Mouse (Mus musculus) ES-E14 (cell line): ENCODE results near the gene Rap1gap. TPM values are rescaled to one million over a fixed set of nuclear protein-coding genes. Genes with fewer than 3 reads are reported as not detected.

ENCODE experiments used
- DNase-seq: peaks from one replicate; pipeline ENCODE4 v3.0.0-alpha.2; 2013; ENCODE audit warnings: low read depth, low spot score
- H3K27ac ChIP-seq: 2 replicates; pipeline ENCODE4 v1.5.1; 2012; ENCODE audit warnings: low read depth, mild to moderate bottlenecking, low read length, moderate library complexity, mixed read lengths; ENCODE audit not compliant: poor library complexity, insufficient read depth, severe bottlenecking
- H3K36me3 ChIP-seq: 2 replicates; pipeline ENCODE4 v1.6.1; 2012; ENCODE audit warnings: mild to moderate bottlenecking, low read length, moderate library complexity, mixed read lengths; ENCODE audit not compliant: control insufficient read depth, poor library complexity, insufficient read depth, severe bottlenecking
- H3K4me1 ChIP-seq, 2 experiments: fragments of 150-350 bp in 1 of 2; sonication (generic) in 1 of 2; 2 replicates each; pipeline ENCODE4 v1.6.1; 2012; ENCODE audit warnings: low read length in 2 of 2, mild to moderate bottlenecking in 1 of 2, mixed read lengths in 1 of 2; ENCODE audit not compliant: control insufficient read depth in 2 of 2, insufficient read depth in 2 of 2, poor library complexity in 1 of 2
- H3K4me3 ChIP-seq, 2 experiments: fragments of 150-350 bp in 1 of 2; sonication (generic) in 1 of 2; 2 replicates each; pipeline ENCODE4 v1.5.1; 2012; ENCODE audit warnings: low read length in 2 of 2, low read depth in 1 of 2, mild to moderate bottlenecking in 1 of 2, mixed read lengths in 1 of 2; ENCODE audit not compliant: insufficient read depth in 1 of 2, poor library complexity in 1 of 2, severe bottlenecking in 1 of 2
- H3K9ac ChIP-seq: 2 replicates; pipeline ENCODE4 v1.6.1; 2012; ENCODE audit warnings: low read depth, mild to moderate bottlenecking, low read length, mixed read lengths; ENCODE audit not compliant: poor library complexity, insufficient read depth, severe bottlenecking
- H3K9me3 ChIP-seq: fragments of 150-350 bp; sonication (generic); 2 replicates; pipeline ENCODE4 v1.6.1; 2012; ENCODE audit warnings: low read depth, mild to moderate bottlenecking, low read length; ENCODE audit not compliant: control insufficient read depth, insufficient read depth
- CHD2 ChIP-seq: IDR thresholded peaks from 2 replicates; pipeline ENCODE4 v1.6.1; 2014; ENCODE audit warnings: mild to moderate bottlenecking, low read depth, low read length, inconsistent platforms
- HCFC1 ChIP-seq: IDR thresholded peaks from 2 replicates; pipeline ENCODE4 v1.6.1; 2012; ENCODE audit warnings: low read length, inconsistent platforms, borderline replicate concordance; ENCODE audit not compliant: insufficient read depth
- MAFK ChIP-seq: IDR thresholded peaks from 2 replicates; pipeline ENCODE4 v1.6.1; 2014; ENCODE audit warnings: mild to moderate bottlenecking, low read depth, low read length, inconsistent platforms; ENCODE audit not compliant: insufficient read depth
- ZC3H11A ChIP-seq: IDR thresholded peaks from 2 replicates; pipeline ENCODE4 v1.6.1; 2012; ENCODE audit warnings: low read depth, mild to moderate bottlenecking, inconsistent platforms, low read length, borderline replicate concordance
- ZNF384 ChIP-seq: IDR thresholded peaks from 2 replicates; pipeline ENCODE4 v1.6.1; 2012; ENCODE audit warnings: low read depth, low read length, inconsistent platforms
- in situ Hi-C, 2 experiments: fragments of 600-800 bp; cut with MboI; formaldehyde crosslinking; loops; one replicate each; pipeline ENCODE4 v1.15.1; 2025; ENCODE audit warnings: low sequenced_read_pairs in 2 of 2, inconsistent platforms in 1 of 2; ENCODE audit not compliant: unreplicated experiment in 2 of 2
- total RNA-seq: library from RNA; depleted of rRNA; stranded (reverse); fragments of 300-350 nt; gene quantifications from 2 replicates; pipeline ENCODE4 v1.2.3, GENCODE M21; 2012

Rap1gap gene
- total RNA-seq, 1 experiment: 13.4 TPM

- no peak overlapping the region; the same call in 1 of the 2 replicates for H3K27ac ChIP-seq
- H3K4me1 ChIP-seq: peaks cover 0 to 3% of the 10 kb centered on the region in 2 experiments; a peak in 2 of 4 replicates
- H3K36me3 ChIP-seq: peaks cover 44% of the 10 kb centered on the region
- TF ChIP-seq MAFK (no peak), ZNF384 (no peak), HCFC1 (no peak), CHD2 (no peak), ZC3H11A (no peak)
- H3K9me3 ChIP-seq: no peaks in the 10 kb centered on the region
- no peak overlapping the region for H3K9ac ChIP-seq
- in situ Hi-C loops: no loop called here
- H3K4me3 ChIP-seq: no peak overlapping the region
- DNase-seq: no peak
Observed at GRCm38 (mm10) chr4:137641556-137641955, 23.0 kb upstream of the Rap1gap start.

- no peak overlapping the region for H3K27ac ChIP-seq
- in situ Hi-C loops: no loop called here
- H3K36me3 ChIP-seq: peaks cover 48% of the 10 kb centered on the region
- no peak for DNase-seq
- H3K4me3 ChIP-seq: no peak overlapping the region
- no peak overlapping the region for H3K9ac ChIP-seq
- TF ChIP-seq ZNF384 (no peak), CHD2 (no peak), ZC3H11A (no peak), HCFC1 (no peak)
- H3K9me3 ChIP-seq: no peaks in the 10 kb centered on the region
- peaks cover 0 to 4% of the 10 kb centered on the region in 2 experiments; a peak in 2 of 4 replicates for H3K4me1 ChIP-seq
Observed at GRCm38 (mm10) chr4:137642101-137642500, 22.4 kb upstream of the Rap1gap start.

- TF ChIP-seq MAFK (0 out of 2 replicates have a peak, but pooled peaks have one; percentile 43), CHD2 (no peak), ZNF384 (no peak)
- DNase-seq: no peak
- Histone ChIP-seq H3K9me3 (no peaks in the 10 kb centered on the region), H3K4me3 (no peak overlapping the region), H3K9ac (no peak overlapping the region), H3K36me3 (peaks cover 50% of the 10 kb centered on the region), H3K27ac (peak overlapping the region; percentile 29; the same call in 1 of the 2 replicates), H3K4me1 (peaks cover 0 to 4% of the 10 kb centered on the region in 2 experiments; a peak in 2 of 4 replicates)
- in situ Hi-C loops: no loop called here
Observed at GRCm38 (mm10) chr4:137643459-137643858, 21.1 kb upstream of the Rap1gap start.

GRCm38 (mm10) chr4:137646262-137646661 lies 18.3 kb upstream of the Rap1gap start:
- H3K36me3 ChIP-seq: peaks cover 61% of the 10 kb centered on the region
- H3K9me3 ChIP-seq: no peaks in the 10 kb centered on the region
- in situ Hi-C loops: no loop called here
- no peak for DNase-seq
- H3K4me3 ChIP-seq: no peak overlapping the region
- no peak overlapping the region for H3K9ac ChIP-seq
- peak; percentile 90 for TF ChIP-seq MAFK
- TF ChIP-seq HCFC1: no peak
- H3K27ac ChIP-seq: no peak overlapping the region
- H3K4me1 ChIP-seq: peaks cover 0 to 4% of the 10 kb centered on the region in 2 experiments; a peak in 2 of 4 replicates

GRCm38 (mm10) chr4:137647648-137648047 lies 16.9 kb upstream of the Rap1gap start:
- Histone ChIP-seq H3K36me3 (peaks cover 70% of the 10 kb centered on the region), H3K9me3 (no peaks in the 10 kb centered on the region), H3K9ac (no peak overlapping the region), H3K4me1 (peaks cover 0 to 4% of the 10 kb centered on the region in 2 experiments; a peak in 2 of 4 replicates), H3K4me3 (no peak overlapping the region), H3K27ac (no peak overlapping the region)
- in situ Hi-C loops: no loop called here
- no peak for DNase-seq
- TF ChIP-seq CHD2 (no peak), ZNF384 (no peak)
